Mouse (Mus musculus) liver, embryonic 13.5 days (tissue): ENCODE measurements around the gene Tpst2. TPM values are rescaled to one million over a fixed set of nuclear protein-coding genes. Genes with fewer than 3 reads are reported as not detected.

ENCODE experiments used
- ATAC-seq: fragments of 200-750 bp; cut with Nextera tagmentation; 2 replicates; pipeline ENCODE4 v1.8.0; 2017; ENCODE audit warnings: low read depth, mild to moderate bottlenecking, moderate number of reproducible peaks, moderate library complexity
- DNase-seq: peaks from one replicate; pipeline ENCODE4 v3.0.0; 2022
- H3K27ac ChIP-seq: fragments of 300-500 bp; sonication (generic); 2 replicates; pipeline ENCODE4 v1.5.1; 2015; ENCODE audit warnings: moderate library complexity, mild to moderate bottlenecking, inconsistent platforms
- H3K27me3 ChIP-seq: fragments of 300-500 bp; sonication (generic); 2 replicates; pipeline ENCODE4 v1.6.1; 2015; ENCODE audit warnings: mild to moderate bottlenecking, inconsistent platforms
- H3K36me3 ChIP-seq: fragments of 300-500 bp; sonication (generic); 2 replicates; pipeline ENCODE4 v1.6.1; 2015; ENCODE audit warnings: mild to moderate bottlenecking, inconsistent platforms
- H3K4me1 ChIP-seq: fragments of 300-500 bp; sonication (generic); replicated peaks from 2 replicates; pipeline ENCODE4 v1.6.1; 2015; ENCODE audit warnings: inconsistent platforms
- H3K4me2 ChIP-seq: fragments of 300-500 bp; sonication (generic); 2 replicates; pipeline ENCODE4 v1.6.1; 2015; ENCODE audit warnings: inconsistent platforms, mild to moderate bottlenecking, moderate library complexity
- H3K4me3 ChIP-seq: fragments of 300-500 bp; sonication (generic); replicated peaks from 2 replicates; pipeline ENCODE4 v1.5.1; 2015; ENCODE audit warnings: mild to moderate bottlenecking, inconsistent platforms
- H3K9ac ChIP-seq: fragments of 300-500 bp; sonication (generic); 2 replicates; pipeline ENCODE4 v1.6.1; 2015; ENCODE audit warnings: mild to moderate bottlenecking, inconsistent platforms
- H3K9me3 ChIP-seq: fragments of 300-500 bp; sonication (generic); replicated peaks from 2 replicates; pipeline ENCODE4 v1.6.1; 2016; ENCODE audit warnings: inconsistent platforms
- WGBS: fragments of 180-500 bp; shearing (Covaris S2); methylation state at CpG from one replicate; pipeline ENCODE4 v1.1.7; 2015; ENCODE audit not compliant: insufficient replicate concordance; 5-methylcytosine and 5-hydroxymethylcytosine counted together
- polyA plus RNA-seq: library from polyadenylated mRNA; unstranded; fragments of >200 nt; fragmentation: Nextera tagmentation; extraction: Ambion mirVana; gene quantifications from 2 replicates; pipeline ENCODE4 v1.2.1, GENCODE M21; 2015

Gene Tpst2
- polyA plus RNA-seq, 1 experiment from 2014 or later = 36.0 TPM

DNA sequence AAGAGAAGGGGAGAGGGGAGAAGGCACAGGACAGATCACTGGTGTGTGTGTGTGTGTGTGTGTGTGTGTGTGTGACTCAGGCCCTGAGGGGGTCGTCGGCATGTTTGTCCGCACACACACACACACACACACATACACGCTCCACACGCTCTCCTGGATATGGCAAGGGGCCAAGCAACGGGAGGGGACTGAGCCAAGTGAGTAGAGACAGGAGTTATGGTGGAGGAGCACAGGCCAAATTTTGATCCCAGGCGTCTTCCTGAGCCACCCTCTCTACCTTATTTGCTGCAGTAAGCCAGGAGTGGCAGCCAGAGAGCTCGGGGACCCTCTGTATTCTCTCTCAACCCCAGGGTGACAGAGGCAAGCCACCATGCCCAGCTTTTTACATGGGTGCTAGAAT, 12.7 kb downstream of the Tpst2 start:
- H3K4me1 ChIP-seq = peaks cover 95% of the 10 kb centered on the region
- no peak for DNase-seq
- WGBS = 68% methylated on average over 8 of the region's 8 CpGs

DNA sequence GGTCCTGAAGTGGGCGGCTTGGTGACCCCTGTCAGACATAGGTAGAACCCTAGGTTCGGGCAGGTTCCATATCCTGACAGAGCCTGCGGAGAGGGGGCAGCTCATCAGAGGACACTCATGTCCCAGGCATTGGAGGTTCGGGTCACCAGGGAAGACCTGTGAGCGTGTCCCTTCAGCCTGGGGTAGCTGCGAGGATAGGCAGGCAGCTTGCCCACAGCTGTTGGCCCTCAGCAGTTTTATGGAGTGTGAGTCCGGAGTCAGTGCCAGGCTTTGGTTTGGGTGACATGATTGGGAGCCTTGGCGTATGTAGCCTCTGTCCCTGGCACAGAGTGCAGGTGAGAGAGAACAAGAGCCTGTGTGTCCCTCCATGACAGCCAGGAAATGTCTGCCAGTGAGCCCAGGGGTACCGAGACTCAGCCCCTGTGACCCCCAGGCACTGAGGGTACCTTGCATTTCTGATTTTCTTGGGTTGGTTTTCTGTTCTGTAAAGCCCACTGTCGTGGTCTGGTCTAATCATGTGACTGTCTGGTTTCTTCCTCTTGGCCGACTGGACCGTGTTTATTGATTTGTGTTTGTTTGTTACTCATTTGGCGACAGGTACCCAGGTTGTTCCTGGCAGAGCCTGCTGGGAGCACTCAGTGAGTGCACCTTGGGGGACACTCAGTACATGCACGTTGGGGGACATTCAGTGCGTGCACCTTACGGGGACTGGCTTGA, 13.5 kb downstream of the Tpst2 start:
- Histone ChIP-seq H3K36me3 (peaks cover 4% of the 10 kb centered on the region; the same call in 1 of the 2 replicates), H3K4me3 (no peak overlapping the region), H3K27me3 (no peaks in the 10 kb centered on the region), H3K4me1 (peaks cover 95% of the 10 kb centered on the region), H3K4me2 (no peak overlapping the region), H3K9ac (no peak overlapping the region), H3K27ac (no peak overlapping the region), H3K9me3 (no peaks in the 10 kb centered on the region)
- ATAC-seq (no peak), DNase-seq (no peak)
- 76% methylated on average over 16 of the region's 16 CpGs for whole genome bisulfite sequencing

More for the DNA sequence above, 12.7 kb downstream of the Tpst2 start:
- peaks cover 4% of the 10 kb centered on the region; the same call in 1 of the 2 replicates for H3K36me3 ChIP-seq
- H3K27ac ChIP-seq = no peak overlapping the region
- H3K27me3 ChIP-seq = no peaks in the 10 kb centered on the region
- ATAC-seq = no peak
- H3K4me2 ChIP-seq = no peak overlapping the region
- H3K9me3 ChIP-seq = no peaks in the 10 kb centered on the region
- no peak overlapping the region for H3K4me3 ChIP-seq
- no peak overlapping the region for H3K9ac ChIP-seq

DNA sequence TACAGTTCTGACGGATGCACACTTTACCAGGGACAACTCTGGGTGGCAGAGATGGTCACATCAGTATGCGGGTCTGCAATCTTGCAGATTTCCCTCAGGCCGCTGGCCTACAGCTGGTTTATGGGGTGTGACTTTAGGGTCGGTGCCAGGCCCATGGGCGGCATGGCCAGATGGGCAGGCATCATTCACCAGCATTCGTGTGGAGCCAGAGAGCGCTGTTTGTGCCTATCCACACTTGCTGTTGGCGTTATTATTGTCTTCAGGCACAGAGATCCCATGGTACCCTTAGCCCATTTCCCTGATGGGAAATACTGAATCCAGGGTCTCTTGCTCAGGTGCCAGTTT, 14.0 kb downstream of the Tpst2 start:
- DNase-seq = no peak
- H3K27ac ChIP-seq = no peak overlapping the region
- H3K4me3 ChIP-seq = no peak overlapping the region

DNA sequence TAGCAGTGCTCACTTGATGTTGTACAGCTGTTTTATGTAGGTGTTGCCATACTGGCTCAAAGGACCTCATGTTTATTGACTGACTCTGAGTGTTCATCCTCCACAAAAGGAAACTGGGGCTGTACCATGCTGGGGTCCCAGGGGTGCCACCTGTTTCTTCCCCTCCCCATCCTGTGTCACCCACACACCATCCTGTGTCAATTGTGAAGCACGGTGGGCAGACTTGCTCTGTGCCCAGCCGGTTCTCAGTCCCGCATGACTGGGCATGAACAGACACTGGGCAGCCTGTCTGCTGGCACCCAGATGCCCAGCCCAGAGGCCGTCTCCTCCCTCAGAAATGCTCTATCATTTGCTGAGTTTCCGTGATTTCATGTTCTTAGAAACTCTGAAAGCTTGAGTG, 15.4 kb downstream of the Tpst2 start:
- H3K27ac ChIP-seq = no peak overlapping the region
- peaks cover 95% of the 10 kb centered on the region for H3K4me1 ChIP-seq

More for the DNA sequence above, 14.0 kb downstream of the Tpst2 start:
- 87% methylated on average over 8 of the region's 8 CpGs for WGBS
- H3K27me3 ChIP-seq = no peaks in the 10 kb centered on the region
- ATAC-seq = no peak
- no peak overlapping the region for H3K9ac ChIP-seq
- no peaks in the 10 kb centered on the region for H3K9me3 ChIP-seq
- H3K36me3 ChIP-seq = peaks cover 2% of the 10 kb centered on the region; the same call in 1 of the 2 replicates
- H3K4me2 ChIP-seq = no peak overlapping the region
- H3K4me1 ChIP-seq = peaks cover 95% of the 10 kb centered on the region

GRCm38 (mm10) chr5:112292343-112292980, 16.0 kb downstream of the Tpst2 start:
- 81% methylated on average over 17 of the region's 17 CpGs for WGBS
- DNase-seq (no peak), ATAC-seq (no peak)
- H3K27ac ChIP-seq = no peak overlapping the region
- no peak overlapping the region for H3K4me3 ChIP-seq
- H3K27me3 ChIP-seq = no peaks in the 10 kb centered on the region
- no peak overlapping the region for H3K9ac ChIP-seq
- peaks cover 95% of the 10 kb centered on the region for H3K4me1 ChIP-seq
- H3K9me3 ChIP-seq = no peaks in the 10 kb centered on the region
- no peak overlapping the region for H3K4me2 ChIP-seq
- H3K36me3 ChIP-seq = no peaks in the 10 kb centered on the region

More for the DNA sequence above, 15.4 kb downstream of the Tpst2 start:
- no peak overlapping the region for H3K9ac ChIP-seq
- H3K4me2 ChIP-seq = no peak overlapping the region
- no peaks in the 10 kb centered on the region for H3K9me3 ChIP-seq
- H3K36me3 ChIP-seq = no peaks in the 10 kb centered on the region
- no peak for DNase-seq
- no peak overlapping the region for H3K4me3 ChIP-seq
- no peak for ATAC-seq
- H3K27me3 ChIP-seq = no peaks in the 10 kb centered on the region
- 83% methylated on average over 5 of the region's 5 CpGs for WGBS

DNA sequence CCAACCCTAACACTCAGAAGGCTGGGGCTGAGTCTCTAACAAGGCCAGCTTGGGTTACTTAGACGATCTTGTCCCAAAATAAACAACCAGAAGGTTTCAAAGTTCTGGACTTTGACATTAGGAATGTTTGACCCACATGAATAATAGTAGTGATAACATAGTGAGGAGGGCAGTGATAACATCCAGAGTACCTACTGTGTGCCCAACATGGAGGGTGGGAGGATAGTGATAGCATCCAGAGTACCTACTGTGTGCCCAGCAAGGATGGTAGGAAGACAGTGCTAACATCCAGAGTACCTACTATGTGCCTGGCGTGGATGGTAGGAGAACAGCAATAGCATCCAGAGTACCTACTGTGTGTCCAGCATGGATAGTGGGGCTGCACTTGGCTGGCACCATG, 17.3 kb downstream of the Tpst2 start:
- H3K4me3 ChIP-seq = no peak overlapping the region
- no peak for ATAC-seq
- 0 out of 2 replicates have a peak, but pooled peaks cover 3% of the 10 kb centered on the region for H3K36me3 ChIP-seq
- H3K27ac ChIP-seq = peak overlapping the region; percentile 8; the same call in 1 of the 2 replicates
- no peaks in the 10 kb centered on the region for H3K27me3 ChIP-seq
- no peak overlapping the region for H3K4me2 ChIP-seq
- 53% methylated on average over 2 of the region's 2 CpGs for WGBS
- DNase-seq = no peak
- peaks cover 95% of the 10 kb centered on the region for H3K4me1 ChIP-seq
- H3K9ac ChIP-seq = no peak overlapping the region
- H3K9me3 ChIP-seq = no peaks in the 10 kb centered on the region

DNA sequence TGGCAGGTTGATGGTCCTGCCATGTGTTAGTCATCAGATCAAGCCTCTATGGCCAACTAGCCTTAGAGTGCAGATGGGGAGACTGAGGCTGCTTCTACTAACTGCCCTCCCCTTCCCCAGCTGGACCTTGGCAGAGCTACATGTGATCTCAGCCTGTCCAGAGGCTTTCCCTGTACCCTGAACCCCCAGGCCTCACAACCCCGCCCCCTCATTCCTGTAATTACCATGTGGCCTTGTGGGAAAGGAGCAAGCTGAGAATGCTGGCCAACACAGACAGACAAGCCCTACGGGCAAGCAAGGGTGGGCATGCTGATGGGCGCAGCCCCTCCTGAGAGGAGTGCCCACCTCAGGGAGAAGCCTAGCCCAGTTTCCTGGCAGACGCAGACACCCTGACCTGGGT, 18.2 kb downstream of the Tpst2 start:
- Histone ChIP-seq H3K9me3 (no peaks in the 10 kb centered on the region), H3K9ac (peak overlapping the region; percentile 47; the same call in 1 of the 2 replicates), H3K4me2 (no peak overlapping the region), H3K27ac (peak overlapping the region; percentile 80), H3K4me1 (peaks cover 97% of the 10 kb centered on the region), H3K36me3 (0 out of 2 replicates have a peak, but pooled peaks cover 3% of the 10 kb centered on the region), H3K4me3 (no peak overlapping the region), H3K27me3 (no peaks in the 10 kb centered on the region)
- no peak for ATAC-seq
- WGBS = 65% methylated on average over 4 of the region's 4 CpGs
- DNase-seq = no peak

DNA sequence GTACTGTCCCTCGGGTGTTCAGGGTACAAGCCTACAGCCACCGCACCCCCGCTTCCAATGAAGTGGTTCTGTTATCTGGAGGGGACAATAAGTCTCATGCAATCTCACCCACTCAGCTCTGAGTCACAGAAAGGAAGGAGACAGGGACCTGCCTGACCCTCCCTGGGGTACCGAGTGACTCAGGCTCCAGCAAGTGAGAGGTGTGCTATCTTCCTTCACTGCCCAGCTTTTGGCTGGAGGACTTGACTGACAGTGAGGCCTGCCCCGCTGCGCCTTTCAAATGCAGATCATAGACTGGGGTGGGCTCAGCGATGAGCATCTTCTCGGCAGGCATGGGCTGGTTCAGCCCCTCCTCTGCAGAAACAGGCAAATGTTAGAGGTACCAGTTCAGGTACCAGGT, 18.7 kb downstream of the Tpst2 start:
- no peaks in the 10 kb centered on the region for H3K27me3 ChIP-seq
- no peaks in the 10 kb centered on the region for H3K9me3 ChIP-seq
- H3K4me2 ChIP-seq = peak overlapping the region; percentile 21; the same call in 1 of the 2 replicates
- no peak overlapping the region for H3K4me3 ChIP-seq
- H3K9ac ChIP-seq = peak overlapping the region; percentile 47; the same call in 1 of the 2 replicates
- DNase-seq = no peak
- H3K36me3 ChIP-seq = 0 out of 2 replicates have a peak, but pooled peaks cover 3% of the 10 kb centered on the region
- WGBS = 22% methylated on average over 8 of the region's 8 CpGs
- ATAC-seq = peak; percentile 49
- H3K4me1 ChIP-seq = peaks cover 97% of the 10 kb centered on the region
- peak overlapping the region; percentile 80 for H3K27ac ChIP-seq

DNA sequence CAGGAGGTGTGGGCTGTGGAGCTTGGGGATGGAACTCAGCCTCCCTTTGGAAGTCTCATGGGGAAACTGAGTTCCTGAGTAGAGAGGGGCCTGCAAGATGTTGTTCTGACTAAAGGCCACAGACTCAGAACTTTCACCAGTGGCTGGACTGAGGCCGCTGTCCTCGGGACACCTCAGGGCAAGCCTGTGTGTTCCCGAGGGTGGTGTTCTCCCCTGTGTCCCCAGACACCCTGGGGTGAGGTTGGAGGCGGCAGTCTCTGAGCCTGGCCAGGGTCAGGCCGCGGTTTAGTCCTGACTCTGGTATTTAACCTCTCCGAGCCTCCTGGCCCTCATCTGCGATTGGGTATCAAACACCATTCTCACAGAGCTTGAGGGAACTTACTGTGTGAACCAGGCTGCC, 19.1 kb downstream of the Tpst2 start:
- Histone ChIP-seq H3K27ac (peak overlapping the region; percentile 80), H3K36me3 (0 out of 2 replicates have a peak, but pooled peaks cover 3% of the 10 kb centered on the region), H3K4me3 (no peak overlapping the region), H3K9me3 (no peaks in the 10 kb centered on the region), H3K9ac (peak overlapping the region; percentile 47), H3K4me2 (0 out of 2 replicates have a peak overlapping the region, but pooled peaks have one; percentile 21), H3K27me3 (no peaks in the 10 kb centered on the region), H3K4me1 (peaks cover 97% of the 10 kb centered on the region)
- no peak for ATAC-seq
- no peak for DNase-seq
- 56% methylated on average over 8 of the region's 8 CpGs for WGBS

DNA sequence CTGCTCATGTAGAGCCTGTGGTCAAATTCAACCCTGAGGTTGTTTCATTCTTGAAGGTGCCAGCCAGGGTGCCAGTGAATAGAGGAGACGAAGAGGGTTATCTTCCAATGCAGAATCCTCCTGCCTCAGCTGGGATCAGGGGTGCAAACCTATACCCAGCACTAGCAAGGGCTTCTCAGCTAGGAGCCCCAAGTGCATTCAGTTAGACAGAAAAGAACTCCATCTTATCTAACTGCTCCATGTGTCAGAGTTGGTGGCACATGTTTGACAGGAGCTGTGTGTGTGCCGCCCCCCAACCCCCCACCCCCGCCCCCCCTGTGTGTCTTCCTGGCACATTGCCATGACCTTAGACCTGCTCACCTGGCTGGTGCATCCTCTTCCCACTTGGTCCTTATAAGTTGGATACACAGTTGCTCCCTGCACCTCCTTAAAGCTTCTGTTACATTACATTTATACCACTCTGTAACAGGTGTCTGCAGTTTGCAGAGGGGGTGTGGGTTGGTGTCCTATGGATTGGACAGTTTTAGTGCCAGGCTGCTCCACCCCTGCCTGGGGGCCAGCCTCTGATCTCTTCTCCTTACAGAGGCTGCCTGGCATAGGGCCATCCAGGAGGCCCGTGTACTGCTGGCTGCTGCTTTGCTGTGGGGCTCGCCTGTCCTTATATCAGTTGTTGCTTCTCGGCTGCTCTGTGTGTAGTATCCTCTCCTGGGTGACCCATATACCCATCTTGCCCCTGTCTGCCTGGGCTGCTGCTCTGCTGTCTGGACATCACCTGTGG, 20.1 kb downstream of the Tpst2 start:
- H3K9ac ChIP-seq = peak overlapping the region; percentile 43

DNA sequence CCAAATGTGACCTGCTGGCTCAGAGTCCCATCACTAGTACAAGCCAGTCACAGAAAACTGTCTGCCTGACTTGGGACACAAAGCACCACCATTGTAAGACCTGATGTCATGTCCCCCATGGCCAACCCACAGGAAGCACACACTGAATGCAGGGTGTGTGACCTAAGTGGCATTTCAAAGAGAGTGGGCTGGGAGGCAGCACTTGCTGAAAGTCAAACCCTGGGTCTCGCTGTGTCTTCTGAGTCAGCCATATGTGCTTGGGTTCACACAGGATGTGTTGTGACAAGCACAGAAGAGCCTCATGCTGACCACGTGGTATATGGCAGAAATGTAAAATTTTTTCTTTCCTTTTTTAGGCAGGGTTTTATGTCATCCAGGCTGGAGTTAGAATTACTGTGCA, 20.8 kb downstream of the Tpst2 start:
- 0 out of 2 replicates have a peak, but pooled peaks cover 3% of the 10 kb centered on the region for H3K36me3 ChIP-seq
- peaks cover 99% of the 10 kb centered on the region for H3K4me1 ChIP-seq
- ATAC-seq (no peak), DNase-seq (no peak)
- H3K9ac ChIP-seq = peak overlapping the region; percentile 43
- 0 out of 2 replicates have a peak overlapping the region, but pooled peaks have one; percentile 28 for H3K4me2 ChIP-seq
- 50% methylated on average over 2 of the region's 2 CpGs for WGBS
- H3K27me3 ChIP-seq = no peaks in the 10 kb centered on the region
- no peak overlapping the region for H3K4me3 ChIP-seq
- H3K27ac ChIP-seq = peak overlapping the region; percentile 80
- H3K9me3 ChIP-seq = no peaks in the 10 kb centered on the region

More for the DNA sequence above, 20.1 kb downstream of the Tpst2 start:
- Histone ChIP-seq H3K4me3 (no peak overlapping the region), H3K9me3 (no peaks in the 10 kb centered on the region), H3K4me1 (peaks cover 100% of the 10 kb centered on the region), H3K27me3 (no peaks in the 10 kb centered on the region), H3K4me2 (peak overlapping the region; percentile 28; the same call in 1 of the 2 replicates), H3K27ac (peak overlapping the region; percentile 80), H3K36me3 (0 out of 2 replicates have a peak, but pooled peaks cover 3% of the 10 kb centered on the region)
- 17% methylated on average over 6 of the region's 6 CpGs for WGBS
- no peak for DNase-seq
- ATAC-seq = peak; percentile 72
